Mouse (Mus musculus) layer of hippocampus, adult 9-10 months (tissue): Measurements from ENCODE around the gene Cep104.

Source experiments
- DNase-seq: peaks from one replicate; pipeline ENCODE4 v3.0.0; 2022; ENCODE audit warnings: low spot score

Cep104 gene

GRCm38 (mm10) chr4:153993505-153993904, 18.5 kb downstream of the Cep104 start:
- no peak for DNase-seq

GRCm38 (mm10) chr4:154005488-154005887, 30.5 kb downstream of the Cep104 start:
- no peak for DNase-seq

GRCm38 (mm10) chr4:154006264-154006663, 31.3 kb downstream of the Cep104 start:
- no peak for DNase-seq

GRCm38 (mm10) chr4:154007759-154008158, 32.8 kb downstream of the Cep104 start:
- DNase-seq, result no peak

GRCm38 (mm10) chr4:154010907-154011645, 36.1 kb downstream of the Cep104 start:
- DNase-seq, result no peak

- DNase-seq, result no peak
Observed at GRCm38 (mm10) chr4:154011646-154012089, 36.7 kb downstream of the Cep104 start, which contains the start of gene Lrrc47. TSS of gene Lrrc47 (plus strand) at chr4:154011731.

- no peak for DNase-seq
Observed at GRCm38 (mm10) chr4:154012132-154012882, 37.3 kb downstream of the Cep104 start.

- no peak for DNase-seq
Observed at GRCm38 (mm10) chr4:154015476-154015875, 40.5 kb downstream of the Cep104 start.

- DNase-seq, result no peak
Observed at GRCm38 (mm10) chr4:154019571-154019970, 44.6 kb downstream of the Cep104 start.

GRCm38 (mm10) chr4:154021432-154021831, 46.4 kb downstream of the Cep104 start:
- no peak for DNase-seq

- no peak for DNase-seq
Observed at GRCm38 (mm10) chr4:154022407-154022806, 47.4 kb downstream of the Cep104 start.

- no peak for DNase-seq
Observed at GRCm38 (mm10) chr4:154022844-154023243, 47.9 kb downstream of the Cep104 start.

GRCm38 (mm10) chr4:154023754-154024601, 49.0 kb downstream of the Cep104 start:
- no peak for DNase-seq

GRCm38 (mm10) chr4:154024729-154025521, 49.9 kb downstream of the Cep104 start:
- no peak for DNase-seq

- no peak for DNase-seq
Observed at GRCm38 (mm10) chr4:154025641-154026440, 50.8 kb downstream of the Cep104 start, which contains the start of gene Smim1. TSS of gene Smim1 (minus strand) at chr4:154026230.

- no peak for DNase-seq
Observed at GRCm38 (mm10) chr4:154026441-154026761, 51.4 kb downstream of the Cep104 start.

- no peak for DNase-seq
Observed at GRCm38 (mm10) chr4:154028066-154028465, 53.1 kb downstream of the Cep104 start.

GRCm38 (mm10) chr4:154028646-154029045, 53.7 kb downstream of the Cep104 start:
- no peak for DNase-seq

GRCm38 (mm10) chr4:154037123-154037522, 62.1 kb downstream of the Cep104 start:
- no peak for DNase-seq

- DNase-seq, result no peak
Observed at GRCm38 (mm10) chr4:154042577-154042976, 67.6 kb downstream of the Cep104 start, which contains the start of gene Ccdc27. TSS of gene Ccdc27 (minus strand) at chr4:154042677.

GRCm38 (mm10) chr4:154045837-154046236, 70.8 kb downstream of the Cep104 start:
- DNase-seq, result no peak
